Mouse (Mus musculus): ENCODE data around the gene Tpk1.

DNA sequence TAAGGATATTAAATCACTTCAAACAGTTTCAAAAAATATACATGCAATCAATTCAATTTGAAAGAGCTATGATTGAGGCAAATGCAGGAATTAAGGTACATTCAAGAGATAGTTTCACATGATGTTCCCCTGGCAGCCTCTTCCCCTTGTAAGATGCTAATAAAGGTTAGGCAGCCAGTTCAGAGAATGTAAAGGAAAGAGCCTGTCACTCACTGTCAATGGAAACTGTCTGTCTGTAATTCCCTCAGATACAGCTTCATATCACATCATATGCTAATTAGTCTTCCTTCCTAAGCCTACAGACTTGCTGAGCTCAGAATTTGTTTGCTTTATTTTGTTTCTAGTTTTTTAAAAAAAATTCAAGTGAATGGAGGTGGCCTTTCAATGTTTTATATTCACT, 147.7 kb downstream of the Tpk1 start:
- TF ChIP-seq CTCF (IDR thresholded peaks at IDR 0.05; ENCODE audit: low read depth, low read length) (no peak), POLR2A (IDR thresholded peaks at IDR 0.05; ENCODE audit: extremely low read depth, insufficient read depth, low read length) (no peak)
